Mouse (Mus musculus) cerebellum, adult 2 months (tissue): ENCODE results near the gene 1810024B03Rik. TPM values are rescaled to one million over a fixed set of nuclear protein-coding genes. Genes with fewer than 3 reads are reported as not detected.

ENCODE experiments used
- DNase-seq, 2 experiments: peaks; one replicate each; pipeline ENCODE4 v3.0.0; 2021
- H3K27ac ChIP-seq: fragments of 200-500 bp; 2 replicates; pipeline ENCODE4 v1.5.1; 2012; ENCODE audit warnings: low read length, control low read depth, inconsistent platforms; ENCODE audit not compliant: insufficient read depth
- H3K27me3 ChIP-seq: fragments of 200-500 bp; 2 replicates; pipeline ENCODE4 v1.6.1; 2012; ENCODE audit warnings: inconsistent platforms, mild to moderate bottlenecking, low read length, moderate library complexity; ENCODE audit not compliant: control insufficient read depth, insufficient read depth
- H3K4me1 ChIP-seq: fragments of 200-500 bp; 2 replicates; pipeline ENCODE4 v1.6.1; 2011; ENCODE audit warnings: low read length; ENCODE audit not compliant: control insufficient read depth, insufficient read depth
- H3K4me3 ChIP-seq: fragments of 200-500 bp; replicated peaks from 2 replicates; pipeline ENCODE3; 2011; ENCODE audit warnings: mild to moderate bottlenecking, low read depth, low read length, control low read depth; ENCODE audit not compliant: insufficient read depth
- CTCF ChIP-seq: fragments of 200-500 bp; IDR thresholded peaks from 2 replicates; pipeline ENCODE4 v1.5.1; 2011; ENCODE audit warnings: low read depth, mild to moderate bottlenecking, control low read depth, low read length, moderate library complexity, borderline replicate concordance; ENCODE audit not compliant: insufficient read depth
- POLR2A ChIP-seq: fragments of 200-500 bp; IDR thresholded peaks from 2 replicates; pipeline ENCODE4 v1.6.1; 2011; ENCODE audit warnings: low read length, control low read depth, borderline replicate concordance; ENCODE audit not compliant: insufficient read depth
- WGBS: fragments of 180-500 bp; shearing (Covaris S2); methylation state at CpG from one replicate; pipeline ENCODE4 v1.1.7; 2018; 5-methylcytosine and 5-hydroxymethylcytosine counted together
- polyA plus RNA-seq: library from polyadenylated mRNA; depleted of rRNA; stranded (reverse); fragments of >200 nt; gene quantifications from 2 replicates; pipeline ENCODE4 v1.2.3, GENCODE M21; 2012; rRNA removed

1810024B03Rik gene
- polyA plus RNA-seq, 1 experiment = 1.1 TPM

- WGBS = 4% methylated on average over 5 of the region's 5 CpGs
- Histone ChIP-seq H3K27ac (no peak overlapping the region), H3K4me3 (no peak overlapping the region), H3K27me3 (no peaks in the 10 kb centered on the region), H3K4me1 (no peaks in the 10 kb centered on the region)
- no peak for DNase-seq
- TF ChIP-seq POLR2A (no peak), CTCF (no peak)
Measured at GRCm38 (mm10) chr2:127136979-127137378, 71.1 kb downstream of the 1810024B03Rik start.

Other genes starting within 250 kb of the 1810024B03Rik start
- gene Ap4e1, start 199.6 kb downstream of the 1810024B03Rik start, polyA plus RNA-seq = 11.1 and 11.4 TPM in 2 replicates
- gene Blvra, start 137.6 kb downstream of the 1810024B03Rik start, polyA plus RNA-seq = 38.9 and 40.5 TPM in 2 replicates
- 1.1 and 2.0 TPM in 2 replicates for gene Ncaph, start 74.3 kb downstream of the 1810024B03Rik start, polyA plus RNA-seq
- gene Itpripl1, start 64.8 kb downstream of the 1810024B03Rik start, polyA plus RNA-seq = 1.2 and 2.0 TPM in 2 replicates
- gene Snrnp200, start 106 bp upstream of the 1810024B03Rik start, polyA plus RNA-seq = 74.8 and 84.8 TPM in 2 replicates
- 105 and 110 TPM in 2 replicates for gene Ciao1, start 39.5 kb upstream of the 1810024B03Rik start, polyA plus RNA-seq
- 77.9 and 80.3 TPM in 2 replicates for gene Tmem127, start 39.6 kb upstream of the 1810024B03Rik start, polyA plus RNA-seq
- 88.7 and 92.2 TPM in 2 replicates for gene Stard7, start 61.9 kb upstream of the 1810024B03Rik start, polyA plus RNA-seq
- gene Dusp2, start 127.9 kb upstream of the 1810024B03Rik start, polyA plus RNA-seq = 1.6 and 1.8 TPM in 2 replicates
- gene Astl, start 130.4 kb upstream of the 1810024B03Rik start, polyA plus RNA-seq = not detected in 2 replicates
- gene Adra2b, start 154.9 kb upstream of the 1810024B03Rik start, polyA plus RNA-seq = 0.64 and 1.2 TPM in 2 replicates
- 0.36 and 0.38 TPM in 2 replicates for gene Gpat2, start 216.9 kb upstream of the 1810024B03Rik start, polyA plus RNA-seq
- gene Fahd2a, start 236.3 kb upstream of the 1810024B03Rik start, polyA plus RNA-seq = 42.9 and 45.7 TPM in 2 replicates